Mouse (Mus musculus) adrenal gland, adult (tissue): ENCODE data around the gene Rundc3b.

Experiments used
- DNase-seq, 2 experiments: peaks; one replicate each; pipeline ENCODE4 v3.0.0; 2022 to 2023; ENCODE audit warnings: low spot score in 1 of 2; ENCODE audit not compliant: inconsistent age in 2 of 2

Gene Rundc3b

DNA sequence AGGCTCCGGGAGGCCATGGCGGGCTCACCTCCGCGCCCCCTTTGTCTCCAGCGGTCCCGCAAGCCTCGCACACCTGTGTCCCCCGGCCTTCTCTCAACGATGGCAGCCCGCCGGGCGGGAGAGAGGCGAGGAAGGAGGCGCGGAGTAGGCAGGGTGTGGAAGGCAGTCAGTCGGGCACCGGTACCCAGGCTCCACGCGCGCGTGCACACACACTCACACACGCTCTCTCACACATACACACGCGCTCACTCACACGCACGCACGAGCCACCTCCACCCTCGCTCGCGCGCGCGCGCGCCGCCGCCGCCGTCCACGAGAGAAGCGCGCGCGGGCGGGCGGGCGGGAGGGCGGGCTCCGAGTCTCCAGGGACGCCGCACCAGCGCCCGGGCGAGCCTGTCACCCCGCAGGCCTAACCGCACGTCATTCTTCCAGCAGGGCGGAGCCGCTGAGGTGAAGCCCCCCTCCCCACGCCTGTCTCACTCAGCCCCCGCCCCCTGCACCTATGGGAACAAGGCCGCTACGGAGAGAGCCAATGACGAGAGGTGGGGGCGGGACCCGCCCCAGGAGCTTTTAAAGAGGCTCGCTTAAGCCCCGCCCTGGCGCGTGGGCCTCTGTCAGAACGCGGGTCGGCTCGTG lies at the start of gene Rundc3b:
Gene Rundc3b, minus strand, starts transcription at position 357 of the 636 bp plus-strand sequence.
- DNase-seq, result peak; percentile 94 to 97

DNA sequence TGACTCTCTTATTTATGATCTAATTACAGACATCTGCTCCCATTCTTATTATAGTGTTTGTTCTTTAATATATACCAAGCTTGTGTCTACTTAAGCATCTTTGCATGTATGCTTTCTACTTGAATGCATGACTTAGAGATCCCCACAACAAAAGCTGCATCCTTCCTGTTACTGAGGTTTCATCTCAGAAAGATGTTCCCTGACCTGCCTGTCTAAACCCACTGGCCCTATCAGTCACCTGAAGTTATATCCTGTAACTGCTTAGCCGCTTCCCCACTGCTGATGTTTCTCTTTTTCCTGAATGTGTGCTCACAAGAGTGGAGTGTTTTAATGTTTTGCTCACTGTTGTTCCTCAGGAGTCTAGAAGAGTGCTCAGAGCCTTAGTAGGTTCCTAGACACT lies 46.9 kb upstream of the Rundc3b start:
- DNase-seq, result no peak

GRCm38 (mm10) chr5:8667758-8668474 lies 45.2 kb upstream of the Rundc3b start:
- DNase-seq, result no peak

DNA sequence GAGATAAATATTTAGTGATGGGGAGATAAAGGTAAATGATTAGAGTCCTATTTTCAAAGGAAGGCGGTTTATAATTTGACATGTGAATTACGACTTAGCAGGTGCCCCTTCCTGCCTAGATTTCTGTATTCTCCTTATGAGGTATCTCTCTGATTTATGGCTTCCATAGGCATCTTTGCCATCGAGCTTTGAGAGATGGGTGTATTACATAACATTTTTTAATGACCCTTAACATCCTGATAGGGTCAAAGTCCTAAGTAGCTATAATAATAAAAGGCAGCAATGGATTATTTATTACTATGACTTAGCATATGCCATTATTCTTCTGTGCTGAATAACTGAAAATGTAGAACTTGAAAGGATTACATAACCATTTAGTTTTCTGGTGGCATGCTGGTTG lies 41.9 kb upstream of the Rundc3b start:
- DNase-seq, result no peak

DNA sequence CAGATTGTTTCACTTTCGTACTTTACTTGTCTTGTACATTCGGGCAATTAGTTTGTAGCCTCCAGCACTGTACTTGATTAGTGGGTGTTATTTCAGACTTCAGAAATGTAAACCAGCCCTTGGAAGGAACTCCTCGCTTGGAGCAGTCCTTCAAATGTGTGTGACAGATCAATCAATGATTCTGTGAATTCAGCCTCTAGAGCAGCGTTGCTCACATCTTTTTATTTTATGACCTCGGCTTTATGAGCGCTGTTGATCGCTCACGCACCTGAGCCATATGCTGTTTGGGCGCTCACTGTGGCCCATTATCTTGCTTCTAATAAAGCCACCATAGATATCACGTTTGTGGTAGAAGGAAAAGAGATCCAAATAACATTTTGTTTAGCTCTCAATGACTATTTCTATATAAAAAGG lies 38.0 kb upstream of the Rundc3b start:
- no peak for DNase-seq

- peak; percentile 72 to 91 for DNase-seq
Observed at GRCm38 (mm10) chr5:8659911-8660737, 37.4 kb upstream of the Rundc3b start, which contains the start of gene Abcb1a. Abcb1a (plus strand) TSS chr5:8660077.

GRCm38 (mm10) chr5:8652085-8652484 lies 29.3 kb upstream of the Rundc3b start:
- no peak for DNase-seq

DNA sequence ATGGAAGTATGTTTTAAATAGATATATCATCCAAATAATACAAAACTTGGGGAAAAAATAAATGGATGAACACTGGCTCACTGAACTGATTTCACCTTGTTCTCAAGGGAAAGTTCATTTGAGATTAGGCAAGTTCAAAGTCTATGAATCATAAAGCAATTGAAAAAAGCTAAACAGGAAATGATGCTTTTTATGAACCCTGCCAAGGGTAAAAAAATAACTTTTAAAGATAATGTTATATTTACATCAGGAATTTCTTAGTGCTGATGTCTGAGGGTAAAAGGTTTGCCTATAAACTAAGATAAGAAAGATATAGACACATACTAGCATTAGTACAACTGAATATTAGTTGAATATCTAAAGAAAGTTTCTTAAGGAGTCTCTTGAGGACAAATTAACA lies 26.0 kb upstream of the Rundc3b start:
- DNase-seq, result no peak

- no peak for DNase-seq
Observed at GRCm38 (mm10) chr5:8648300-8648699, 25.5 kb upstream of the Rundc3b start.

DNA sequence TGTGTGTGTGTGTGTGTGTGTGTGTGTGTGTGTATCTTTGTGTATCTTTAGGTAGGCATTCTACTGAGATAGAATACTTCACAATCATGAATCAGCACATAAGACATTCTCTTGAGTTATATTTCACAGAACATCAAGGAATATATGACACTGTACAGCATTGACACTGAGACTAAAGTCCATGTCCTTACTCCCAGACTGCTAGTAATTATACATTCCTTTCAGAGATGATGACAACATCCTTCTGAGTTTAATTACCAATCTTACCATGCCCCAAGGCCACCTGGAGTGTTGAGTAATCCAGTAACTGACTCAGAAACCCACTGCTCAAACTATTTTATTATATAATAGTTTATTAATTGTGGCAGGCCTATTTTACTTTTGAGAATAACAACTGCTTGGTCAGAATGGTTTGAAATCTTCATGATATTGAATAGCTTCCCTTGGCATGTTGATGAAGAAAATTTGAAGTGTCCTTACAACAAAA lies 11.8 kb upstream of the Rundc3b start:
- DNase-seq, result peak; percentile 41 to 79

DNA sequence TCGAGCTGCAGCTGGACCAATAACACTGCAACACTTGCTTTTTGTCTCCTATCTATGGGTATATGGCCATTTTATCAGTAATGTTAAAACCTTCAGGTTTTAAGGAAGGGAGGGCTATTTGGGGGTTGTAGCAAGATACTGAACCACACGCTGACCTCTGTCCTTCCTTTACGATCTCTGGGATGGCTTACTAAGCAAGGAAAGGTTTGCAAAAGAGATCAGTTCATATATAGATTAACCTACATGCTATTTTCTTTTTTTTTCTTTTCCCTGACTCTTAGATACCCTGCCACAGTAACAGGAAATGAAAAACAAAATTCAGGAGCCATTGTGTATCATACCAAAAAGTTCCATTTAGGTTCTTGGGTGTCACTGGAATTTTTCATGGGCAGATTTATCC lies 10.1 kb upstream of the Rundc3b start:
- DNase-seq, result no peak

GRCm38 (mm10) chr5:8622071-8622595 lies 619 bp downstream of the Rundc3b start:
- DNase-seq, result peak; percentile 78 to 89

GRCm38 (mm10) chr5:8571118-8571517 lies 51.6 kb downstream of the Rundc3b start:
- DNase-seq, result no peak

DNA sequence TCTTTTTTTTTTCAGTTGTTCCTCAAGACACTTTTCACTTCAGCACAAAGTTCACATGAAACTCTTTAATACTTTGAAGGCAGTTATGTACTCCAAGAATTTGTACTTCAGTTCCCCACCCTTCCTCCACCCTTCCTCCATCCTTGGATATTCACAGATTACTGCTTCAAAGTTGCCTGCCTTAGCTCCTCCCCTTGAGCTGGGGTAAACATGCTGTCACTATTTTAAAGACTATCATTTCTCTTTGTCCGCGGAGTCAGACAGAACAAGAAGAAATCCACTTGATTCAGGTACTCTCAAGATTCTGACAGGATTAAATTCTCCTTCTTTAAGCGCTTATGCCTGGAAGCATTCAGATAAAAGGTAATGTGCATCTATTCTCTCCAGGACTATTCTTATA lies 55.9 kb downstream of the Rundc3b start:
- DNase-seq, result no peak

- DNase-seq, result no peak
Observed at GRCm38 (mm10) chr5:8544512-8544911, 78.2 kb downstream of the Rundc3b start.

- no peak for DNase-seq
Observed at GRCm38 (mm10) chr5:8542631-8543207, 80.0 kb downstream of the Rundc3b start.

- no peak for DNase-seq
Observed at GRCm38 (mm10) chr5:8541120-8542117, 81.3 kb downstream of the Rundc3b start.

GRCm38 (mm10) chr5:8519006-8519405 lies 103.7 kb downstream of the Rundc3b start:
- no peak for DNase-seq

- no peak for DNase-seq
Observed at GRCm38 (mm10) chr5:8491778-8492177, 131.0 kb downstream of the Rundc3b start.
